Mouse (Mus musculus) hindbrain, embryonic 16.5 days (tissue): Measurements from ENCODE around the gene Ugt1a5. TPM values are rescaled to one million over a fixed set of nuclear protein-coding genes. Genes with fewer than 3 reads are reported as not detected.
"Not testable (repeated sequence)": the region's sequence is repeated elsewhere in the genome, so short reads cannot be mapped to it uniquely, and the experiment has no call there.

Experiments used
- ATAC-seq: fragments of 200-750 bp; cut with Nextera tagmentation; 2 replicates; pipeline ENCODE4 v1.8.0; 2017; ENCODE audit warnings: moderate TSS enrichment, moderate library complexity
- H3K27ac ChIP-seq: fragments of 300-500 bp; sonication (generic); 2 replicates; pipeline ENCODE4 v1.5.1; 2014; ENCODE audit warnings: low read depth, mild to moderate bottlenecking, control low read depth, low read length, moderate library complexity
- H3K27me3 ChIP-seq: fragments of 300-500 bp; sonication (generic); replicated peaks from 2 replicates; pipeline ENCODE4 v1.6.1; 2014; ENCODE audit warnings: low read length; ENCODE audit not compliant: control insufficient read depth, insufficient read depth
- H3K36me3 ChIP-seq: fragments of 300-500 bp; sonication (generic); 2 replicates; pipeline ENCODE4 v1.6.1; 2014; ENCODE audit warnings: mild to moderate bottlenecking, low read length, moderate library complexity, mixed read lengths; ENCODE audit not compliant: control insufficient read depth, insufficient read depth
- H3K4me1 ChIP-seq: fragments of 300-500 bp; sonication (generic); 2 replicates; pipeline ENCODE4 v1.6.1; 2014; ENCODE audit warnings: low read depth, low read length; ENCODE audit not compliant: control insufficient read depth, insufficient read depth
- H3K4me2 ChIP-seq: fragments of 300-500 bp; sonication (generic); 2 replicates; pipeline ENCODE4 v1.6.1; 2014; ENCODE audit warnings: mild to moderate bottlenecking, low read length, control low read depth, moderate library complexity
- H3K4me3 ChIP-seq: fragments of 300-500 bp; sonication (generic); 2 replicates; pipeline ENCODE4 v1.5.1; 2014; ENCODE audit warnings: mild to moderate bottlenecking, low read length, control low read depth, moderate library complexity
- H3K9ac ChIP-seq: fragments of 300-500 bp; sonication (generic); 2 replicates; pipeline ENCODE4 v1.6.1; 2014; ENCODE audit warnings: low read depth, mild to moderate bottlenecking, control low read depth, low read length, moderate library complexity
- H3K9me3 ChIP-seq: fragments of 300-500 bp; sonication (generic); 2 replicates; pipeline ENCODE4 v1.6.1; 2014; ENCODE audit warnings: mild to moderate bottlenecking, low read length, moderate library complexity; ENCODE audit not compliant: control insufficient read depth
- WGBS: fragments of 180-500 bp; shearing (Covaris S2); extraction: QIAGEN DNeasy Blood & Tissue Kit; methylation state at CpG from one replicate; pipeline ENCODE4 v1.1.7; 2014; 5-methylcytosine and 5-hydroxymethylcytosine counted together
- polyA plus RNA-seq: library from polyadenylated mRNA; unstranded; fragments of >200 nt; fragmentation: Nextera tagmentation; extraction: Ambion mirVana; gene quantifications from 2 replicates; pipeline ENCODE4 v1.2.1, GENCODE M21; 2015

The Ugt1a5 gene
- polyA plus RNA-seq, 1 experiment from 2014 or later, result not detected

- Histone ChIP-seq H3K27ac (no peak overlapping the region), H3K9me3 (peaks cover 41% of the 10 kb centered on the region), H3K4me2 (no peak overlapping the region), H3K36me3 (no peaks in the 10 kb centered on the region), H3K4me1 (no peaks in the 10 kb centered on the region), H3K27me3 (no peaks in the 10 kb centered on the region), H3K9ac (no peak overlapping the region), H3K4me3 (no peak overlapping the region)
- no peak for ATAC-seq
- 52% methylated on average over 4 of the region's 4 CpGs for WGBS
Measured at GRCm38 (mm10) chr1:88218591-88218990, 52.8 kb downstream of the Ugt1a5 start.

GRCm38 (mm10) chr1:88219054-88219453 is 53.2 kb downstream of the Ugt1a5 start:
- no peaks in the 10 kb centered on the region for H3K4me1 ChIP-seq
- H3K36me3 ChIP-seq, result no peaks in the 10 kb centered on the region
- 26% methylated on average over 1 of the region's 1 CpGs for WGBS
- H3K9ac ChIP-seq, result no peak overlapping the region
- no peak overlapping the region for H3K4me3 ChIP-seq
- H3K27ac ChIP-seq, result no peak overlapping the region
- no peaks in the 10 kb centered on the region for H3K27me3 ChIP-seq
- H3K9me3 ChIP-seq, result peaks cover 37% of the 10 kb centered on the region
- no peak overlapping the region for H3K4me2 ChIP-seq
- ATAC-seq, result no peak

GRCm38 (mm10) chr1:88220336-88220735 is 54.5 kb downstream of the Ugt1a5 start:
- Histone ChIP-seq H3K36me3 (no peaks in the 10 kb centered on the region), H3K27ac (no peak overlapping the region), H3K4me1 (no peaks in the 10 kb centered on the region), H3K27me3 (no peaks in the 10 kb centered on the region), H3K4me3 (no peak overlapping the region), H3K9me3 (peaks cover 27% of the 10 kb centered on the region), H3K4me2 (no peak overlapping the region), H3K9ac (no peak overlapping the region)
- ATAC-seq, result no peak

GRCm38 (mm10) chr1:88222216-88222615 is 56.4 kb downstream of the Ugt1a5 start:
- Histone ChIP-seq H3K4me2 (no peak overlapping the region), H3K27me3 (no peaks in the 10 kb centered on the region), H3K27ac (no peak overlapping the region), H3K36me3 (no peaks in the 10 kb centered on the region), H3K4me3 (no peak overlapping the region), H3K9me3 (peaks cover 28% of the 10 kb centered on the region), H3K9ac (no peak overlapping the region), H3K4me1 (no peaks in the 10 kb centered on the region)
- WGBS, result 47% methylated on average over 2 of the region's 2 CpGs
- no peak for ATAC-seq

GRCm38 (mm10) chr1:88223011-88223515 is 57.3 kb downstream of the Ugt1a5 start:
- H3K4me2 ChIP-seq, ATAC-seq, H3K27me3 ChIP-seq, H3K9ac ChIP-seq, H3K4me1 ChIP-seq, H3K27ac ChIP-seq, H3K4me3 ChIP-seq, H3K36me3 ChIP-seq: not testable (repeated sequence)
- peaks cover 31% of the 10 kb centered on the region for H3K9me3 ChIP-seq

GRCm38 (mm10) chr1:88223591-88223990 is 57.8 kb downstream of the Ugt1a5 start:
- WGBS, result 54% methylated on average over 1 of the region's 1 CpGs
- Histone ChIP-seq H3K9me3 (peaks cover 36% of the 10 kb centered on the region), H3K36me3 (no peaks in the 10 kb centered on the region), H3K4me2 (no peak overlapping the region), H3K4me3 (no peak overlapping the region), H3K9ac (no peak overlapping the region), H3K4me1 (no peaks in the 10 kb centered on the region), H3K27me3 (no peaks in the 10 kb centered on the region), H3K27ac (no peak overlapping the region)
- no peak for ATAC-seq

GRCm38 (mm10) chr1:88224029-88224776 is 58.4 kb downstream of the Ugt1a5 start:
- H3K9me3 ChIP-seq, result peaks cover 42% of the 10 kb centered on the region
- H3K4me1 ChIP-seq, result no peaks in the 10 kb centered on the region
- no peak overlapping the region for H3K4me2 ChIP-seq
- H3K9ac ChIP-seq, result no peak overlapping the region
- no peak overlapping the region for H3K4me3 ChIP-seq
- no peak overlapping the region for H3K27ac ChIP-seq
- no peaks in the 10 kb centered on the region for H3K27me3 ChIP-seq
- ATAC-seq, result no peak
- H3K36me3 ChIP-seq, result no peaks in the 10 kb centered on the region
- 68% methylated on average over 2 of the region's 2 CpGs for WGBS

GRCm38 (mm10) chr1:88225301-88225700 is 59.5 kb downstream of the Ugt1a5 start:
- not testable (repeated sequence) for H3K4me2 ChIP-seq, H3K9ac ChIP-seq, ATAC-seq, H3K27ac ChIP-seq, H3K4me1 ChIP-seq, H3K36me3 ChIP-seq, H3K27me3 ChIP-seq, H3K4me3 ChIP-seq
- peaks cover 53% of the 10 kb centered on the region for H3K9me3 ChIP-seq
- 41% methylated on average over 2 of the region's 2 CpGs for WGBS

GRCm38 (mm10) chr1:88225741-88226140 is 59.9 kb downstream of the Ugt1a5 start:
- Histone ChIP-seq H3K4me1 (no peaks in the 10 kb centered on the region), H3K9me3 (peaks cover 57% of the 10 kb centered on the region), H3K27ac (no peak overlapping the region), H3K36me3 (no peaks in the 10 kb centered on the region), H3K4me2 (no peak overlapping the region), H3K27me3 (no peaks in the 10 kb centered on the region), H3K9ac (no peak overlapping the region), H3K4me3 (no peak overlapping the region)
- no peak for ATAC-seq
